Mouse (Mus musculus): Measurements from ENCODE around the gene Awat2. TPM values are rescaled to one million over a fixed set of nuclear protein-coding genes. Genes with fewer than 3 reads are reported as not detected.
"Not testable (repeated sequence)": the region's sequence is repeated elsewhere in the genome, so short reads cannot be mapped to it uniquely, and the experiment has no call there.

Awat2 gene
- 1.2 and 1.3 TPM in 2 replicates for polyA plus RNA-seq (2015; fragmentation: Nextera tagmentation; extraction: Ambion mirVana)

GRCm38 (mm10) chrX:100442617-100443016 lies at the start of gene Awat2:
Gene Awat2 (minus strand): TSS chrX:100442717.
- not testable (repeated sequence) for H3K9me3 ChIP-seq; H3K4me2 ChIP-seq; H3K4me3 ChIP-seq; ATAC-seq (ENCODE audit: insufficient number of reproducible peaks, low FRiP score, low TSS enrichment, low read depth); H3K27me3 ChIP-seq; H3K9ac ChIP-seq; H3K4me1 ChIP-seq; H3K36me3 ChIP-seq; H3K27ac ChIP-seq
- 81% methylated on average over 2 of the region's 2 CpGs for whole genome bisulfite sequencing

- Histone ChIP-seq H3K36me3 (no peaks in the 10 kb centered on the region), H3K9ac (no peak overlapping the region), H3K4me3 (no peak overlapping the region), H3K27me3 (peaks cover 12% of the 10 kb centered on the region; the same call in 1 of the 2 replicates), H3K4me1 (no peaks in the 10 kb centered on the region), H3K9me3 (no peaks in the 10 kb centered on the region), H3K27ac (no peak overlapping the region), H3K4me2 (no peak overlapping the region)
- no peak for ATAC-seq (ENCODE audit: insufficient number of reproducible peaks, low FRiP score, low TSS enrichment, low read depth)
- 37% methylated on average over 3 of the region's 3 CpGs for WGBS
Measured at GRCm38 (mm10) chrX:100480317-100480716, 37.8 kb upstream of the Awat2 start.

- 67% methylated on average over 4 of the region's 4 CpGs for WGBS
- no peak for ATAC-seq (ENCODE audit: insufficient number of reproducible peaks, low FRiP score, low TSS enrichment, low read depth)
- Histone ChIP-seq H3K27me3 (peaks cover 12% of the 10 kb centered on the region; the same call in 1 of the 2 replicates), H3K27ac (no peak overlapping the region), H3K4me3 (no peak overlapping the region), H3K36me3 (no peaks in the 10 kb centered on the region), H3K9ac (no peak overlapping the region), H3K4me2 (no peak overlapping the region), H3K9me3 (no peaks in the 10 kb centered on the region), H3K4me1 (no peaks in the 10 kb centered on the region)
Measured at GRCm38 (mm10) chrX:100475569-100476223, 33.2 kb upstream of the Awat2 start.

GRCm38 (mm10) chrX:100471491-100471890 lies 29.0 kb upstream of the Awat2 start:
- H3K27ac ChIP-seq, result no peak overlapping the region
- WGBS, result 85% methylated on average over 3 of the region's 3 CpGs
- H3K27me3 ChIP-seq, result peaks cover 22% of the 10 kb centered on the region; the same call in 1 of the 2 replicates
- ATAC-seq (ENCODE audit: insufficient number of reproducible peaks, low FRiP score, low TSS enrichment, low read depth), result no peak
- no peaks in the 10 kb centered on the region for H3K36me3 ChIP-seq
- H3K4me2 ChIP-seq, result no peak overlapping the region
- H3K4me1 ChIP-seq, result no peaks in the 10 kb centered on the region
- H3K9ac ChIP-seq, result no peak overlapping the region
- H3K9me3 ChIP-seq, result no peaks in the 10 kb centered on the region
- H3K4me3 ChIP-seq, result no peak overlapping the region

- no peaks in the 10 kb centered on the region for H3K9me3 ChIP-seq
- 70% methylated on average over 3 of the region's 3 CpGs for WGBS
- no peak for ATAC-seq (ENCODE audit: insufficient number of reproducible peaks, low FRiP score, low TSS enrichment, low read depth)
- H3K4me3 ChIP-seq, result no peak overlapping the region
- no peak overlapping the region for H3K4me2 ChIP-seq
- H3K4me1 ChIP-seq, result no peaks in the 10 kb centered on the region
- no peaks in the 10 kb centered on the region for H3K36me3 ChIP-seq
- H3K27me3 ChIP-seq, result peaks cover 14% of the 10 kb centered on the region; the same call in 1 of the 2 replicates
- H3K9ac ChIP-seq, result no peak overlapping the region
- H3K27ac ChIP-seq, result no peak overlapping the region
Measured at GRCm38 (mm10) chrX:100470126-100470525, 27.6 kb upstream of the Awat2 start.

- Histone ChIP-seq H3K36me3 (no peaks in the 10 kb centered on the region), H3K4me1 (no peaks in the 10 kb centered on the region), H3K4me2 (no peak overlapping the region), H3K4me3 (no peak overlapping the region), H3K27ac (no peak overlapping the region), H3K9ac (no peak overlapping the region), H3K9me3 (no peaks in the 10 kb centered on the region), H3K27me3 (peaks cover 18% of the 10 kb centered on the region; the same call in 1 of the 2 replicates)
- 67% methylated on average over 4 of the region's 4 CpGs for WGBS
- no peak for ATAC-seq (ENCODE audit: insufficient number of reproducible peaks, low FRiP score, low TSS enrichment, low read depth)
Measured at GRCm38 (mm10) chrX:100468047-100468446, 25.5 kb upstream of the Awat2 start.

- no peak overlapping the region for H3K27ac ChIP-seq
- WGBS, result 81% methylated on average over 7 of the region's 7 CpGs
- ATAC-seq (ENCODE audit: insufficient number of reproducible peaks, low FRiP score, low TSS enrichment, low read depth), result no peak
- H3K36me3 ChIP-seq, result no peaks in the 10 kb centered on the region
- H3K9me3 ChIP-seq, result no peaks in the 10 kb centered on the region
- no peak overlapping the region for H3K4me2 ChIP-seq
- H3K4me3 ChIP-seq, result no peak overlapping the region
- H3K9ac ChIP-seq, result no peak overlapping the region
- 0 out of 2 replicates have a peak, but pooled peaks cover 3% of the 10 kb centered on the region for H3K27me3 ChIP-seq
- no peaks in the 10 kb centered on the region for H3K4me1 ChIP-seq
Measured at GRCm38 (mm10) chrX:100443532-100443931, 1.0 kb upstream of the Awat2 start.

GRCm38 (mm10) chrX:100432311-100432710 lies 10.2 kb downstream of the Awat2 start:
- H3K4me3 ChIP-seq, result no peak overlapping the region
- H3K27me3 ChIP-seq, result peaks cover 17% of the 10 kb centered on the region
- H3K9me3 ChIP-seq, result no peaks in the 10 kb centered on the region
- H3K27ac ChIP-seq, result no peak overlapping the region
- no peak overlapping the region for H3K9ac ChIP-seq
- H3K36me3 ChIP-seq, result no peaks in the 10 kb centered on the region
- H3K4me2 ChIP-seq, result no peak overlapping the region
- H3K4me1 ChIP-seq, result no peaks in the 10 kb centered on the region
- no peak for ATAC-seq (ENCODE audit: insufficient number of reproducible peaks, low FRiP score, low TSS enrichment, low read depth)
- WGBS, result 41% methylated on average over 3 of the region's 3 CpGs

GRCm38 (mm10) chrX:100428693-100429092 lies 13.8 kb downstream of the Awat2 start, which contains the start of gene Otud6a:
Gene Otud6a (plus strand): TSS chrX:100429013.
- H3K4me3 ChIP-seq, result no peak within 1 kb of the TSS
- H3K4me2 ChIP-seq, result no peak within 1 kb of the TSS
- H3K36me3 ChIP-seq, result no peaks in the 10 kb centered on the region
- ATAC-seq (ENCODE audit: insufficient number of reproducible peaks, low FRiP score, low TSS enrichment, low read depth), result no peak
- H3K4me1 ChIP-seq, result no peaks in the 10 kb centered on the region
- no peak within 1 kb of the TSS for H3K27ac ChIP-seq
- H3K27me3 ChIP-seq, result peaks cover 9% of the 10 kb centered on the region
- H3K9ac ChIP-seq, result no peak within 1 kb of the TSS
- H3K9me3 ChIP-seq, result no peaks in the 10 kb centered on the region
- WGBS, result 88% methylated on average over 21 of the region's 21 CpGs

- no peak overlapping the region for H3K4me3 ChIP-seq
- no peaks in the 10 kb centered on the region for H3K36me3 ChIP-seq
- ATAC-seq (ENCODE audit: insufficient number of reproducible peaks, low FRiP score, low TSS enrichment, low read depth), result no peak
- no peaks in the 10 kb centered on the region for H3K9me3 ChIP-seq
- H3K27me3 ChIP-seq, result peaks cover 1% of the 10 kb centered on the region; the same call in 1 of the 2 replicates
- no peak overlapping the region for H3K9ac ChIP-seq
- H3K4me1 ChIP-seq, result no peaks in the 10 kb centered on the region
- H3K4me2 ChIP-seq, result no peak overlapping the region
- no peak overlapping the region for H3K27ac ChIP-seq
- 75% methylated on average over 1 of the region's 1 CpGs for WGBS
Measured at GRCm38 (mm10) chrX:100409245-100409644, 33.3 kb downstream of the Awat2 start.

- no peak overlapping the region for H3K4me3 ChIP-seq
- no peak overlapping the region for H3K27ac ChIP-seq
- no peak overlapping the region for H3K4me2 ChIP-seq
- peaks cover 23% of the 10 kb centered on the region for H3K27me3 ChIP-seq
- no peaks in the 10 kb centered on the region for H3K4me1 ChIP-seq
- 79% methylated on average over 5 of the region's 5 CpGs for WGBS
- no peaks in the 10 kb centered on the region for H3K36me3 ChIP-seq
- H3K9ac ChIP-seq, result no peak overlapping the region
- no peak for ATAC-seq (ENCODE audit: insufficient number of reproducible peaks, low FRiP score, low TSS enrichment, low read depth)
- H3K9me3 ChIP-seq, result no peaks in the 10 kb centered on the region
Measured at GRCm38 (mm10) chrX:100401657-100402056, 40.9 kb downstream of the Awat2 start.

- H3K9ac ChIP-seq, result no peak overlapping the region
- H3K36me3 ChIP-seq, result no peaks in the 10 kb centered on the region
- peaks cover 28% of the 10 kb centered on the region for H3K27me3 ChIP-seq
- no peak for ATAC-seq (ENCODE audit: insufficient number of reproducible peaks, low FRiP score, low TSS enrichment, low read depth)
- no peak overlapping the region for H3K27ac ChIP-seq
- H3K9me3 ChIP-seq, result no peaks in the 10 kb centered on the region
- H3K4me2 ChIP-seq, result no peak overlapping the region
- no peaks in the 10 kb centered on the region for H3K4me1 ChIP-seq
- H3K4me3 ChIP-seq, result no peak overlapping the region
Measured at GRCm38 (mm10) chrX:100400900-100401299, 41.6 kb downstream of the Awat2 start.
